Mouse (Mus musculus): ENCODE data around the gene Mafb. TPM values are rescaled to one million over a fixed set of nuclear protein-coding genes. Genes with fewer than 3 reads are reported as not detected.
A peak's percentile ranks its signal among the peaks of the same experiment; 100 is the strongest.

Mafb gene
- polyA plus RNA-seq, 1 experiment from 2014 or later, result 6.9 TPM

GRCm38 (mm10) chr2:160321829-160322228, 45.0 kb downstream of the Mafb start:
- peak; percentile 58 for ATAC-seq (ENCODE audit: insufficient read depth, low FRiP score)
- H3K9ac ChIP-seq (ENCODE audit: low read length), result no peak overlapping the region
- 0 out of 2 replicates have a peak, but pooled peaks cover 3% of the 10 kb centered on the region for H3K4me1 ChIP-seq (ENCODE audit: control insufficient read depth, insufficient read depth, low read length)
- H3K27me3 ChIP-seq (ENCODE audit: control insufficient read depth, insufficient read depth, low read length), result no peaks in the 10 kb centered on the region
- H3K4me2 ChIP-seq (ENCODE audit: low read depth, low read length), result no peak overlapping the region
- no peaks in the 10 kb centered on the region for H3K9me3 ChIP-seq (replicated peaks; ENCODE audit: control insufficient read depth, low read length)
- no peak overlapping the region for H3K27ac ChIP-seq (ENCODE audit: low read length)
- no peaks in the 10 kb centered on the region for H3K36me3 ChIP-seq (ENCODE audit: control insufficient read depth, insufficient read depth, low read length)
- H3K4me3 ChIP-seq (replicated peaks; ENCODE audit: low read length), result no peak overlapping the region
- 39% methylated on average over 4 of the region's 4 CpGs for WGBS

- Histone ChIP-seq H3K36me3 (ENCODE audit: control insufficient read depth, insufficient read depth, low read length) (no peaks in the 10 kb centered on the region), H3K9ac (ENCODE audit: low read length) (no peak overlapping the region), H3K4me2 (ENCODE audit: low read depth, low read length) (no peak overlapping the region), H3K4me3 (replicated peaks; ENCODE audit: low read length) (no peak overlapping the region), H3K4me1 (ENCODE audit: control insufficient read depth, insufficient read depth, low read length) (0 out of 2 replicates have a peak, but pooled peaks cover 3% of the 10 kb centered on the region), H3K27ac (ENCODE audit: low read length) (no peak overlapping the region), H3K27me3 (ENCODE audit: control insufficient read depth, insufficient read depth, low read length) (no peaks in the 10 kb centered on the region), H3K9me3 (replicated peaks; ENCODE audit: control insufficient read depth, low read length) (no peaks in the 10 kb centered on the region)
- no peak for ATAC-seq (ENCODE audit: insufficient read depth, low FRiP score)
- WGBS, result 35% methylated on average over 4 of the region's 4 CpGs
Observed at GRCm38 (mm10) chr2:160318255-160318654, 48.6 kb downstream of the Mafb start.

Other genes with a start within 250 kb of the Mafb start
- 2.3 and 2.6 TPM in 2 replicates for gene Gm826, start 32.9 kb downstream of the Mafb start, polyA plus RNA-seq (2015; fragmentation: Nextera tagmentation; extraction: Ambion mirVana)

Measured in stomach, embryonic 16.5 days (tissue).